ENCODE assay signal across 15 mouse cellular contexts in the genomic region with DNA sequence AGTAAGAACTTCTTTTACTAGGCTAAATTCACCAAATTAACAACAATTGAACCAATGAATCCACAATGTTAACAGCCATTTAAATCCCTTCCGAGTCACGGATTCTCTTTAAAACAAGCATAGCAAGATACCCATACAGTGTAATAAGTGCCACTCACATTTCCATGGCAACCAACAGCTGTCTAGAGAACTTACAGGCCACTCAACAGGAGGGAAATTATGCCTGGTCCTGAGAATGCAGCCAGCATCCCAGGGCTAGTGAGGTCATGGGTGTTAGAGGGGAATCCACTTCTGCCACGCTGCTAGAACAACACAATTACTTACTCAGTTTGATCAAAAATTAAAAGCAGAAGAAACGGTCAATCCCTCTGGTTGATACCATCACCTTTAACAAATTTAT.
A peak's percentile ranks its signal among the peaks of the same experiment; 100 is the strongest.
DNase-seq lines count a peak whose midpoint lies in the region; ATAC-seq and TF ChIP-seq lines count a peak whose summit lies in the region.
"Had no signal": no experiment of that assay in that cellular context is flagged by ENCODE, and none has a peak within 500 bp of the region (broad histone marks: within the 10 kb centered on the region; RNA-seq: fewer than 3 reads in every experiment).

No protein-coding gene starts in this region.

- H3K9ac ChIP-seq in forebrain, embryonic 16.5 days (replicated peaks; ENCODE audit: low read depth, low read length): no peak overlapping the region
- no peak overlapping the region for H3K9ac ChIP-seq in limb, embryonic 14.5 days (ENCODE audit: low read depth, low read length, severe bottlenecking)
- no peak overlapping the region for H3K9ac ChIP-seq in neural tube, embryonic 13.5 days
- H3K9ac ChIP-seq: embryonic facial prominence, embryonic 15.5 days; heart, embryonic 12.5 days; liver, embryonic 14.5 days had no signal

- 8% methylated on average over 4 of the region's 4 CpGs for WGBS in forebrain, embryonic 16.5 days
- WGBS in limb, embryonic 14.5 days: 46% methylated on average over 4 of the region's 4 CpGs
- 15% methylated on average over 4 of the region's 4 CpGs for WGBS in neural tube, embryonic 13.5 days

- no peaks in the 10 kb centered on the region for H3K36me3 ChIP-seq in forebrain, embryonic 16.5 days (ENCODE audit: control insufficient read depth, insufficient read depth)
- H3K36me3 ChIP-seq in limb, embryonic 14.5 days (ENCODE audit: control insufficient read depth, insufficient read depth, low read length): no peaks in the 10 kb centered on the region
- no peaks in the 10 kb centered on the region for H3K36me3 ChIP-seq in neural tube, embryonic 13.5 days
- H3K36me3 ChIP-seq: embryonic facial prominence, embryonic 15.5 days; heart, embryonic 12.5 days had no signal

- H3K4me2 ChIP-seq in forebrain, embryonic 16.5 days (ENCODE audit: low read length): no peak overlapping the region
- no peak overlapping the region for H3K4me2 ChIP-seq in limb, embryonic 14.5 days (replicated peaks; ENCODE audit: low read depth, low read length, severe bottlenecking)
- H3K4me2 ChIP-seq in neural tube, embryonic 13.5 days: no peak overlapping the region
- H3K4me2 ChIP-seq: embryonic facial prominence, embryonic 15.5 days; heart, embryonic 12.5 days had no signal

- TF ChIP-seq POLR2A in limb, embryonic 14.5 days (IDR thresholded peaks at IDR 0.05; ENCODE audit: borderline replicate concordance, extremely low read depth, insufficient read depth, insufficient read length): no peak

- no peaks in the 10 kb centered on the region for H3K9me3 ChIP-seq in forebrain, embryonic 16.5 days (ENCODE audit: control insufficient read depth, low read length)
- H3K9me3 ChIP-seq in limb, embryonic 14.5 days (ENCODE audit: control insufficient read depth, low read length): no peaks in the 10 kb centered on the region
- no peaks in the 10 kb centered on the region for H3K9me3 ChIP-seq in neural tube, embryonic 13.5 days
- H3K9me3 ChIP-seq: embryonic facial prominence, embryonic 15.5 days; heart, embryonic 12.5 days had no signal

- H3K4me3 ChIP-seq in forebrain, embryonic 16.5 days (replicated peaks; ENCODE audit: low read length): no peak overlapping the region
- H3K4me3 ChIP-seq in limb, embryonic 14.5 days (replicated peaks; ENCODE audit: low read length): no peak overlapping the region
- no peak overlapping the region for H3K4me3 ChIP-seq in neural tube, embryonic 13.5 days
- H3K4me3 ChIP-seq: embryonic facial prominence, embryonic 15.5 days; gastrocnemius, adult 2 months; heart, embryonic 12.5 days had no signal

- H3K27ac ChIP-seq in forebrain, embryonic 16.5 days (ENCODE audit: low read length): no peak overlapping the region
- H3K27ac ChIP-seq in limb, embryonic 14.5 days (replicated peaks; ENCODE audit: low read depth, low read length): no peak overlapping the region
- no peak overlapping the region for H3K27ac ChIP-seq in neural tube, embryonic 13.5 days (replicated peaks)
- H3K27ac ChIP-seq: embryonic facial prominence, embryonic 15.5 days; gastrocnemius, adult 2 months; liver, embryonic 14.5 days had no signal

- H3K4me1 ChIP-seq in forebrain, embryonic 16.5 days (replicated peaks; ENCODE audit: control insufficient read depth, insufficient read depth, low read length): peaks cover 2% of the 10 kb centered on the region
- 0 out of 2 replicates have a peak, but pooled peaks cover 8% of the 10 kb centered on the region for H3K4me1 ChIP-seq in limb, embryonic 14.5 days (ENCODE audit: control insufficient read depth, insufficient read depth, low read length)
- peaks cover 20% of the 10 kb centered on the region for H3K4me1 ChIP-seq in neural tube, embryonic 13.5 days (replicated peaks)
- H3K4me1 ChIP-seq: embryonic facial prominence, embryonic 15.5 days; heart, embryonic 12.5 days had no signal

- DNase-seq in embryo, embryonic 9.5 days (ENCODE audit: extremely low spot score): peak; percentile 31
- peak; percentile 36 for DNase-seq in limb, embryonic 14.5 days (ENCODE audit: low spot score)
- DNase-seq in heart, adult 8-10 months (ENCODE audit: low spot score): no peak
- no peak for DNase-seq in spleen, adult 18-20 months
- no peak for DNase-seq in left cerebral cortex, adult 8-10 months (ENCODE audit: low spot score in 2 of 2)
- DNase-seq: cerebellum, adult 18-20 months; gastrocnemius, adult 2 months; lung, postnatal 36 days had no signal

- no peaks in the 10 kb centered on the region for H3K27me3 ChIP-seq in forebrain, embryonic 16.5 days (replicated peaks; ENCODE audit: control insufficient read depth, insufficient read depth, low read length)
- no peaks in the 10 kb centered on the region for H3K27me3 ChIP-seq in limb, embryonic 14.5 days (ENCODE audit: control insufficient read depth, insufficient read depth, low read length)
- no peaks in the 10 kb centered on the region for H3K27me3 ChIP-seq in neural tube, embryonic 13.5 days
- H3K27me3 ChIP-seq: CH12.LX; embryonic facial prominence, embryonic 15.5 days; heart, embryonic 12.5 days had no signal

- ATAC-seq in forebrain, embryonic 16.5 days: peak; percentile 66
- ATAC-seq in limb, embryonic 14.5 days (ENCODE audit: low FRiP score, low read depth): peak; percentile 74; the same call in 1 of the 2 replicates
- peak; percentile 85 for ATAC-seq in neural tube, embryonic 13.5 days (ENCODE audit: low read depth)
- ATAC-seq in inflammation-experienced regulatory T-cells, adult 6 months: no peak

Comparison
In these comparisons a context has a peak if more than half of its experiments do, and no peak if none do; other contexts are left out.
1. DNase-seq: peak in embryo, embryonic 9.5 days (single experiment) and limb, embryonic 14.5 days (single experiment); none in heart, adult 8-10 months (single experiment), spleen, adult 18-20 months (0 of 2) and left cerebral cortex, adult 8-10 months (0 of 2).